Mouse (Mus musculus) E14TG2a.4 (cell line): ENCODE data around the gene Kmt2c.

Experiments used
- CTCF ChIP-seq: conservative IDR thresholded peaks from 2 replicates; pipeline ENCODE4 v1.5.1; 2014; ENCODE audit warnings: low read length
- POU5F1 ChIP-seq: IDR thresholded peaks from 2 replicates; pipeline ENCODE4 v1.6.1; 2014; ENCODE audit warnings: low read length, borderline replicate concordance

- no peak for TF ChIP-seq CTCF
- no peak for TF ChIP-seq POU5F1
Observed at GRCm38 (mm10) chr5:25452691-25453090, 45.9 kb downstream of the Kmt2c start.
